Mouse (Mus musculus) embryonic facial prominence, embryonic 13.5 days (tissue): ENCODE measurements at regions not wholly inside any gene's neighbourhood (a gene's known extent, or its start where the extent isn't known, plus 50 kb on each side); places are given as distances from the start of the nearest gene placed in this dataset.

Source experiments
- ATAC-seq: fragments of 200-750 bp; cut with Nextera tagmentation; 2 replicates; pipeline ENCODE4 v1.8.0; 2017; ENCODE audit warnings: low read depth; ENCODE audit not compliant: insufficient number of reproducible peaks, insufficient read depth, low FRiP score, low TSS enrichment
- H3K27ac ChIP-seq: fragments of 300-500 bp; sonication (generic); 2 replicates; pipeline ENCODE4 v1.5.1; 2015; ENCODE audit warnings: moderate library complexity, mild to moderate bottlenecking, inconsistent platforms
- H3K27me3 ChIP-seq: fragments of 300-500 bp; sonication (generic); 2 replicates; pipeline ENCODE4 v1.6.1; 2015; ENCODE audit warnings: mild to moderate bottlenecking, inconsistent platforms
- H3K36me3 ChIP-seq: fragments of 300-500 bp; sonication (generic); 2 replicates; pipeline ENCODE4 v1.6.1; 2015; ENCODE audit warnings: mild to moderate bottlenecking, inconsistent platforms
- H3K4me1 ChIP-seq: fragments of 300-500 bp; sonication (generic); 2 replicates; pipeline ENCODE4 v1.6.1; 2015; ENCODE audit warnings: inconsistent platforms
- H3K4me2 ChIP-seq: fragments of 300-500 bp; sonication (generic); 2 replicates; pipeline ENCODE4 v1.6.1; 2015; ENCODE audit warnings: moderate library complexity, mild to moderate bottlenecking, inconsistent platforms
- H3K4me3 ChIP-seq: fragments of 300-500 bp; sonication (generic); 2 replicates; pipeline ENCODE4 v1.5.1; 2015; ENCODE audit warnings: mild to moderate bottlenecking, inconsistent platforms
- H3K9ac ChIP-seq: fragments of 300-500 bp; sonication (generic); 2 replicates; pipeline ENCODE4 v1.6.1; 2015; ENCODE audit warnings: mild to moderate bottlenecking, inconsistent platforms
- H3K9me3 ChIP-seq: fragments of 300-500 bp; sonication (generic); 2 replicates; pipeline ENCODE4 v1.6.1; 2016; ENCODE audit warnings: inconsistent platforms
- WGBS: fragments of 180-500 bp; shearing (Covaris S2); methylation state at CpG from one replicate; pipeline ENCODE4 v1.1.7; 2015; ENCODE audit warnings: mixed read lengths; 5-methylcytosine and 5-hydroxymethylcytosine counted together

- 56% methylated on average over 4 of the region's 4 CpGs for WGBS
- no peaks in the 10 kb centered on the region for H3K27me3 ChIP-seq
- H3K4me2 ChIP-seq: no peak overlapping the region
- H3K4me3 ChIP-seq: no peak overlapping the region
- H3K27ac ChIP-seq: no peak overlapping the region
- H3K36me3 ChIP-seq: no peaks in the 10 kb centered on the region
- no peak overlapping the region for H3K9ac ChIP-seq
- H3K4me1 ChIP-seq: no peaks in the 10 kb centered on the region; the same call in 1 of the 2 replicates
- no peaks in the 10 kb centered on the region for H3K9me3 ChIP-seq
- no peak for ATAC-seq
Measured at GRCm38 (mm10) chr4:32187154-32187553, 51.5 kb upstream of the Bach2 start.

- WGBS: 86% methylated on average over 1 of the region's 1 CpGs
- no peak for ATAC-seq
- Histone ChIP-seq H3K27me3 (no peaks in the 10 kb centered on the region), H3K27ac (no peak overlapping the region), H3K4me1 (no peaks in the 10 kb centered on the region; the same call in 1 of the 2 replicates), H3K4me3 (no peak overlapping the region), H3K9me3 (no peaks in the 10 kb centered on the region), H3K9ac (no peak overlapping the region), H3K36me3 (no peaks in the 10 kb centered on the region), H3K4me2 (no peak overlapping the region)
Measured at GRCm38 (mm10) chr4:32188076-32188475, 50.5 kb upstream of the Bach2 start.

GRCm38 (mm10) chr4:32188752-32189415 is 49.7 kb upstream of the Bach2 start:
- Histone ChIP-seq H3K9ac (no peak overlapping the region), H3K4me3 (no peak overlapping the region), H3K36me3 (no peaks in the 10 kb centered on the region), H3K27ac (no peak overlapping the region), H3K4me2 (no peak overlapping the region), H3K9me3 (no peaks in the 10 kb centered on the region), H3K4me1 (no peaks in the 10 kb centered on the region; the same call in 1 of the 2 replicates), H3K27me3 (no peaks in the 10 kb centered on the region)
- no peak for ATAC-seq
- 67% methylated on average over 8 of the region's 8 CpGs for WGBS
